23 mouse cellular contexts compared by ENCODE assay signal in the genomic region with DNA sequence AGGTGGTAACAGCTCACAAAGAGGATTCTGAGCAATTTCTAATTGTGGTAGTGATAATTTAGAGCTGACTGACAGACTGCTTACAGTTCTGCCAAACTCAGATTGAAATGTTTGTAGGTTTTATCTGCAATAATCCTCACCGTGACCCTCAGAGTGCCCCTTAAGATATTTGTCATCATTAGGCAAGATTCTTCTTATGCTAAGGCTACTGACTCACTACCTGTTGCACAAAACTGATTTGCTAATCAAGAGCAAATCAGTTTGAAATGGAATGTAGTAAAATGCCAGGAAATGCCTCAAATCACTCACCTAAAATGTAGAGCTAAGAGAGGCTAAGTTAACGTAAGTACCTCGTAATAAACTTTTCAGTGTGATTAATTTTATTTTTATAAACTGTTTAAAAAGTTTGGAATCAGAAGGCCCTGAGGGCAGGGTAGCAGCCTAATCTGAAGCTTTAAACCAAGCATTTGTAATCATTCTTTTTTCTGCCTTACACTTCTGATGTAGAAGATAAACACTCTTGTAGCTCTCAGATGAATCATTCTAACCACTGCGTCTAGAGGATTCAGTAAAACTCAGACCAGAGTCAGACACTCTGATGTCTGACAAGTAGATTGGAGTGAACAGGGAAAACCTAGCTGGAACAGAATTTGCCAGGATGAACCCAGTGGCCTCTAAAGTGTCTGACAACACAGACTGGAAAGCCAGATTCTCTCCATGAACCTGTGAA.
DNase-seq lines count a peak whose midpoint lies in the region; ATAC-seq and TF ChIP-seq lines count a peak whose summit lies in the region.
"Had no signal": no experiment of that assay in that cellular context is flagged by ENCODE, and none has a peak within 500 bp of the region (broad histone marks: within the 10 kb centered on the region; RNA-seq: fewer than 3 reads in every experiment).

No protein-coding gene starts in this region.

- no peaks in the 10 kb centered on the region for H3K79me3 ChIP-seq in C2C12 (ENCODE audit: low read depth)

- no peak overlapping the region for H3K9ac ChIP-seq in forebrain, embryonic 13.5 days
- H3K9ac ChIP-seq: forebrain, embryonic 12.5 days; hindbrain, embryonic 13.5 days; intestine, embryonic 15.5 days had no signal

- CTCF ChIA-PET in Patski (lab: Charles Lee), result interaction anchor here (1.1 to 1.3 kb wide), 4 partner anchors 14 to 453 kb away, joined by 3 read pairs; no protein-coding TSS in a partner anchor

- H3K4me1 ChIP-seq in forebrain, embryonic 13.5 days, result no peaks in the 10 kb centered on the region
- H3K4me1 ChIP-seq: forebrain, embryonic 12.5 days; hindbrain, embryonic 13.5 days; intestine, embryonic 15.5 days had no signal

- no peak overlapping the region for H3K27ac ChIP-seq in forebrain, embryonic 13.5 days
- H3K27ac ChIP-seq: forebrain, embryonic 12.5 days; hindbrain, embryonic 13.5 days; intestine, embryonic 15.5 days had no signal

- POLR2A ChIA-PET in Patski (lab: Charles Lee), result no interaction called here

- H3K79me2 ChIP-seq in C2C12 (ENCODE audit: control insufficient read depth, insufficient read depth), result no peaks in the 10 kb centered on the region

- in situ Hi-C loops in Patski (cut with MboI; ENCODE audit: low pct_unique_long_range_greater_than_20kb), result no loop called here

- no peak overlapping the region for H3K4me3 ChIP-seq in C2C12 (ENCODE audit: insufficient read depth, poor library complexity, severe bottlenecking)
- H3K4me3 ChIP-seq in forebrain, embryonic 13.5 days, result no peak overlapping the region
- H3K4me3 ChIP-seq: forebrain, embryonic 12.5 days; hindbrain, embryonic 13.5 days; intestine, embryonic 15.5 days had no signal

- H3K9me3 ChIP-seq in forebrain, embryonic 13.5 days (replicated peaks), result no peaks in the 10 kb centered on the region
- H3K9me3 ChIP-seq: forebrain, embryonic 12.5 days; hindbrain, embryonic 13.5 days; intestine, embryonic 15.5 days had no signal

- no peaks in the 10 kb centered on the region for H3K36me3 ChIP-seq in C2C12 (ENCODE audit: control insufficient read depth, insufficient read depth)
- H3K36me3 ChIP-seq in forebrain, embryonic 13.5 days (ENCODE audit: poor library complexity, severe bottlenecking), result no peaks in the 10 kb centered on the region
- H3K36me3 ChIP-seq: forebrain, embryonic 12.5 days; hindbrain, embryonic 13.5 days; intestine, embryonic 15.5 days had no signal

- H3K4me2 ChIP-seq in forebrain, embryonic 13.5 days, result no peak overlapping the region
- H3K4me2 ChIP-seq: forebrain, embryonic 12.5 days; heart, embryonic 11.5 days; hindbrain, embryonic 13.5 days; intestine, embryonic 15.5 days had no signal

- no peak for TF ChIP-seq CTCF in C2C12 (IDR thresholded peaks at IDR 0.05; ENCODE audit: control insufficient read depth, insufficient read depth, insufficient read length)
- TF ChIP-seq CTCF in Patski (IDR thresholded peaks at IDR 0.05), result no peak

- peak; percentile 94 for ATAC-seq in Patski
- ATAC-seq in forebrain, embryonic 13.5 days, result no peak
- ATAC-seq: CD4-positive, CD25-positive, alpha-beta regulatory T cell, adult 4 months; forebrain, embryonic 16.5 days; hindbrain, embryonic 16.5 days; intestine, embryonic 15.5 days had no signal

- WGBS in forebrain, embryonic 13.5 days, result 88% methylated on average over 4 of the region's 4 CpGs

- peak; percentile 4 for DNase-seq in adrenal gland, adult 8-10 months
- DNase-seq in adrenal gland, postnatal 4 days (ENCODE audit: low spot score in 2 of 2), result no peak
- peak; percentile 43 for DNase-seq in Patski (ENCODE audit: low read depth, low spot score)
- no peak for DNase-seq in layer of hippocampus, adult 11-12 months (ENCODE audit: low spot score)
- no peak for DNase-seq in kidney, adult 9 months
- DNase-seq: adrenal gland, postnatal 14 days; B cell, adult 2 months; cerebellum, adult 11-12 months; cerebellum, adult 8-10 months; cerebellum, postnatal 14 days; gastrocnemius, postnatal 10 days; heart, adult 11 months; kidney, adult 11 months; kidney, adult 8-10 months had no signal

- no peak overlapping the region for H3ac ChIP-seq in C2C12 (ENCODE audit: control insufficient read depth, insufficient read length, low read depth)

- no peaks in the 10 kb centered on the region for H3K27me3 ChIP-seq in C2C12 (ENCODE audit: control insufficient read depth, insufficient read depth, insufficient read length)
- no peaks in the 10 kb centered on the region for H3K27me3 ChIP-seq in Patski
- H3K27me3 ChIP-seq in forebrain, embryonic 13.5 days, result no peaks in the 10 kb centered on the region
- H3K27me3 ChIP-seq: forebrain, embryonic 12.5 days; hindbrain, embryonic 13.5 days; intestine, embryonic 15.5 days had no signal

TF ChIP-seq in C2C12, 6 proteins besides CTCF, POLR2A, EP300 and RAD21:
- TF ChIP-seq MYOD1 (IDR thresholded peaks at IDR 0.05; ENCODE audit: control insufficient read depth, insufficient read length, low read depth) (no peak), CEBPB (IDR thresholded peaks at IDR 0.05; ENCODE audit: low read depth) (peak; percentile 81)

Comparison
In these comparisons a context has a peak if more than half of its experiments do, and no peak if none do; other contexts are left out.
1. DNase-seq: peak in adrenal gland, adult 8-10 months (single experiment) and Patski (single experiment); none in adrenal gland, postnatal 4 days (0 of 2), layer of hippocampus, adult 11-12 months (single experiment) and kidney, adult 9 months (single experiment).